Mouse (Mus musculus): ENCODE results near the gene Smim15.

- no peak for TF ChIP-seq POLR2A (IDR thresholded peaks at IDR 0.05; ENCODE audit: low read depth, low read length)
- TF ChIP-seq CTCF (IDR thresholded peaks at IDR 0.05; ENCODE audit: borderline replicate concordance, insufficient read depth, low read length) = no peak
Observed at GRCm38 (mm10) chr13:108046891-108047290, 2.6 kb downstream of the Smim15 start.
